Mouse (Mus musculus): ENCODE results near the gene Fuca1. TPM values are rescaled to one million over a fixed set of nuclear protein-coding genes. Genes with fewer than 3 reads are reported as not detected.

Fuca1 gene
- total RNA-seq, 2 experiments from 2014 or later: 39.3 to 122 TPM

DNA sequence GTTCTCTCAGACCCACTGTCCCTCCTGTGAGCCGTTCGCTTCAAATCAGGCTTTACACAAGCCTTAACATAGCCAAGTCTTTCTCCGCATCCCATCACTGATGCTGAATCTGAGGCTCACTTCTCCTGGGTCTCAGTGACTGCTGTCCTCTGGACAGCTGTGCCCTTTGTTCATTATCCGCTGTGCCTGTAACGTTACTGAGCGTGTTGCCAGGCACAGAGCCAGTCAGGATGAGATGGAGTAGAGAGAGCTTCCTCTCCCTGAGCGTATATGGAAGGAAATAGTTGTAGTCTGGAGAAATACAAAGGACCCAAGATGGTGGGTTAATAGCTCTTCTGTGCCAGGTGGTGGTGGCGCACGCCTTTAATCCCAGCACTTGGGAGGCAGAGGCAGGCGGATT is 28.9 kb downstream of the Fuca1 start:
- no peak for ATAC-seq (replicated peaks; ENCODE audit: poor library complexity)

DNA sequence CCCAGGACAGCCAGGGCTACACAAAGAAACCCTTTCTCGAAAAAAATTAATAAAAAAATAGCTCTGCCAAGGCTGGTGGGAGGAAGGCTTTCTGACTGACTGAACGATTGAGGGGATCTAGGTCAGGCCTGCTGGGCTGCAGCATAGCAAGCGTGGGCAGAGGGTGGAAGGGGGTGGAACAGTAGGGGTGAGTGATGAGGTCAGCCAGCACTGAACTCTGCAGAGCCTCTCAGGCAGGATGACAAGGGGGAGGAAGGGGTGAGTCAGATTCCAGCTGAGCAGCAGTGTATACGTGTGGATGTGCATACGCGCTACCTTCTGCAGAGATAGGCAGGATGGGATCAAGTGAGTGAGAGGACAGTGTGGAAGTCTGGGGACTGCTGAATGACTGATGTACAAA is 29.4 kb downstream of the Fuca1 start:
- no peak for ATAC-seq (replicated peaks; ENCODE audit: poor library complexity)

DNA sequence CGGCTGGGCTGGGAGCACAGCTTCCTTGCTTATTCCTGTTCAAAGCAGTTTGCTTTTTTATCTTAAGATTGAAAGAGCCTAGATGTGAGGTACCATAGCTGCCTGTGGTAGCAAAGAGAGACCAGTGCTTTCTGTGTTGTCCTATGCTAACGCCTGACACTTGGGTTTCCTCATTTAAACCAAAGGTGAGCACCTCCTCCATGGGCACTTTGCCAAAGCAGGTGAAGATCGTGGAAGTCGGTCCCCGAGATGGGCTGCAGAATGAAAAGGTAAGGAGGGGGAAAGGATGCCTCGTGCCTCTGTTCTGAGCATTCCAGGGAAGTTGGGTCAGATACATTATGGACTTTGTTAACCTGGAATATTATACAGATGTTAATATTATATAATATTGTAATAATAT is 29.8 kb downstream of the Fuca1 start:
- ATAC-seq (replicated peaks; ENCODE audit: poor library complexity): no peak

DNA sequence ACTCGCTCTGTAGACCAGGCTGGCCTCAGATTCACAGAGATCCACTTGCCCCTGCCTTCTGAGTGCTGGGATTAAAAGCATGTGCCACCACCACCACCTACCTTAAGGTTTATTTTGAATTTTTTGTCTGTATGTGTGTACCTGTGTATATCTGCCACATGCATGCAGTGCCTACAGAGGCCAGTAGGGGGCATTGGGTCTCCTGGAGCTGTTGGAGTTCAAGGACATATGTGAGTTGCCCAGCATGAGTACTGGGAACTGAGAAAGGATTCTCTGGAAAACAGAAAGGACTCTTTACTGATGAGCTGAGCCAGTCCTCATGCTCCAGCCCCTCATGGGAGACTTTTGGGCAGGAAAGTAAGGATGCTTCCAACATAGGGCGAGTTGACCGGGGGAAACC is 31.0 kb downstream of the Fuca1 start:
- no peak for ATAC-seq (replicated peaks; ENCODE audit: poor library complexity)

DNA sequence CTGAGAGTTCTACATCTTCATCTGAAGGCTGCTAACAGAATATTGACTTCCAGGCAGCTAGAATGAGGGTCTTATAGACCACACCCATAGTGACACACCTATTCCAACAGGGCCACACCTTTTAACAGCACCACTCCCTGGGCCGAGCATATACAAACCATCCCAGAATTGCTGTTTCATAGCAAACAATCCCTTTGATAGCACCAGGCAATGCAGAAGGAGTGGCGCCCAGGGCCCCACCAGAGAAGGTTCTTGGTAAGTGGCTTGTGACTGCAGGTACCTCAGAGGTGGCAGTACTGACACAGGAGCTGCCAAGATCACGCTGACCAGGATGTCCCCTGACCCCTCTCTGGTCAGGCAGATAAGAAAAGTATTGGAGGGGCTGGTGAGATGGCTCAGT is 32.6 kb downstream of the Fuca1 start:
- ATAC-seq (replicated peaks; ENCODE audit: poor library complexity): no peak

DNA sequence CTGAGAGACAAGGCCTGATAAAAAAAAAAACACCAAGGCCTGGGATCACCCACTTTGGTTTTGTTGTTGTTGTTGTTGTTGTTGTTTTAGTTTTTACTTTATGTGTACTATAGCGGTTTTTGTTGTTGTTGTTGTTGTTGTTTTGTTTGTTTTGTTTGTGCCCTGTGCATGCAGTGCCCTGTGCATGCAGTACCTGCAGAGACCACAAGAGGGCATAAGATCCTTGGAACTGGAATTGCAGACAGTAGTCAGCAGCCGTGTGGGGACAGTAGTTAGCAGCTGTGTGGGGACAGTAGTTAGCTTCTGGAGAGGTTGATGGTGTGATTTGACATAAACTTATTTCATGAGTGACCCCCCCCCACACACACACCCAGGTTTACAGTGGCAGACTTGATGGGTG is 33.7 kb downstream of the Fuca1 start:
- ATAC-seq (replicated peaks; ENCODE audit: poor library complexity): peak; percentile 95

DNA sequence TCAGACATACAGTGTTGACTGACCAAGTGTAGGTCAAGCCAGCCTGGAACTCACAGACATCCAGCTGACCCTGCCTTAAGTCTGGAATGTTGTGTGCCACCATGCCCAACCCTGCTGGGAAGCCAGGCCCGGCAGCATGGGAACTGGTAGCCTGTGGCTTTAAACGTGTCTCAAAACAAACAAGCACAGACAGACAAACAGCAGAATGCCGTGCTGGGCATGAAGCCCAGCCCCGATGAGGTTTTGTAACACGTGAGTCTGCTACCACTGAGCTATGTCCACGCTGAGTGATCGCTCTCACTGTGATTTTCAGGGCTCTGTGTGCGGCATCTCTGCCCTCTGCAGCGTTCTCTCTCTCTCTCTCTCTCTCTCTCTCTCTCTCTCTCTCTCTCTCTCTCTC is 35.4 kb downstream of the Fuca1 start:
- no peak for ATAC-seq (replicated peaks; ENCODE audit: poor library complexity)

DNA sequence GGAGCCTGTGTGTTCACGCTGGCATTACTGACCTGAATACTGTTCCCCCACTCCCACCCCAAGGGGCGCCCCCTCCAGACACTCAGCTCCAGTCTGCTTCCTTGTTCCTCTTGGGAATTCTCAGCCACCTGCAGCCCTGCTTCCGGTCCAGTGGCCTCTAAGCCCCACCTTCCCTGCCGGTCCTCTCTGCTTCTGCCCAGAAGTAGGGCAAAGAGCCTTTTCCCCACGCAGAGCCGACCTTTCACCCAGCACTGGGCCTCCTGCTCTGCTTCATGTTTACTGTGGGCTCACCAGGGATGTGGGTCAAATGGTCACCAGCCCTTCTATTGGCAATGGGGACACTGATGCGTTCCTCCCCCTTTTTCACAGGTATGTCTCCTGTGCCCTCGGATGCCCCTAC is 37.8 kb downstream of the Fuca1 start:
- ATAC-seq (replicated peaks; ENCODE audit: poor library complexity): no peak

DNA sequence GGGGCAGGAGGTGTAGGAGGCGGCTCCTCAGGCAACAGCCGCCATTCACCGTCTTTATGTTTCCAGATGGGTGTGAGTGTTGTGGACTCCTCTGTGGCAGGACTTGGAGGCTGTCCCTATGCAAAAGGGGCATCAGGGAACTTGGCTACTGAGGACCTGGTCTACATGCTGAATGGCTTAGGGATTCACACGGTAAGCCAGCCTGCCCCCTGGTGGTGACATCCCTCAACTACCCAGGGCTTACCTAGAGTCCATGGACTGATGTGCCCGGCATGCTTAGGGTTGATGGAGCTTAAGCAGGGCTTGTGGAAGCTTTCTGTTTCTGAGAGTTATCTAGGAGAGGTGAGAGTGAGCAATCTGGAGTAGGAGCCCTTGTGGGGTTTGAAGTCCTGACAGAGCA is 40.2 kb downstream of the Fuca1 start:
- peak; percentile 59 for ATAC-seq (replicated peaks; ENCODE audit: poor library complexity)

DNA sequence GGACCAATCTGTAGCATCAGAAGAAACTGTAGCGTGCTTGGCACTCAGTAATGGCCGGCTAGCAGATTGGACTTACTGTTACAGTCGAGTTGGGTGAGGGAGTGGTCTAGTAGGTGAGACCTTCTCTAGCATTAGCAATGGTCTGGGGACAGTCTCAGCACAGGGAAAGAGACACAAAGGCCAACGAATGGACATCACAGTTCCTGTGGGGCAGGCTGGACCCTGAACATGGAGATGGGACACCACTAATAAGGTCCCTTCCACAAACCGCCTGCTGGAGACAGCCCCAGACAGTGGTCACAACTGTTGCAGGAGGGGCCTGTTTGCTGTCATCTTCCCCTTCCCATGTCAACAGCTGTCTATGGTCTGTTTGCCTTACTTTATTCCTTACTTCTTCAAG is 41.2 kb downstream of the Fuca1 start:
- ATAC-seq (replicated peaks; ENCODE audit: poor library complexity): no peak

DNA sequence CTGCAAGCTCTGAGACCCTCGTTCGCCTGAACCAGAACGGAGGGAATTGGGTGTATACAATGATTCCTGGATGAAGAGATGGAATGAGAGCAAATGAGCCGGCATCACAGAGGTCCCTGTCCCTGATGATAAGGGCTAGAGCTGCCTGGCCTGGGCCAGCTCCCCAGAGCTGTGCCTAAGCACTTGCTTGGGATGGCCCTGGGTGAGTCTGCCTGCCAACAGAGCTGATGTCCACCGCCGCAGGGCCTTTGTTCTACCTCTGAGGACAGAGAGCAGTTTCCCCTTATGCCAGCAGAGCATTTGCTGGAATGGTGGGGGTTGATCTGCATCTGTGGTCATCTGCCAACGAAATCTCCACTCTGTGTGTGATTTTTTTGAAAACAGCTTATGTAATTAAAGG is 41.7 kb downstream of the Fuca1 start:
- no peak for ATAC-seq (replicated peaks; ENCODE audit: poor library complexity)

DNA sequence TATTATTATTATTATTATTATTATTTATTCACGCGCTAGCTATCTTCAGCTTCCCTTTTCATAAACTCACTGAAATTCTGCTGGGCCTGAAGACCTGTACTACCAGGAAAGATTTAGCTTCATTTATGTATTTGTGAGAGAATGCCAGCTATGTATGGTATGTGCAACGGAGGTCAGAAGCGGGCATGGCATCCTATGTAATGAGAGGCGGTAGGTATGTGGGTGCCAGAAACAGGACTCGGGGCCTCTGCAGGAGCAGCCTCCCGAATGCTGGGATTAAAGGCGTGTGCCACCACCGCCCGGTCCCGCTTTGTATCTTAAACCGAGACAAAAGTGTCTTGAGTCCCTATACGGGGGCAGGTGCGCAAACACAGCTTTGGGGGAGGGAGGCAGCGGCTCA is 42.4 kb downstream of the Fuca1 start:
- ATAC-seq (replicated peaks; ENCODE audit: poor library complexity): no peak

DNA sequence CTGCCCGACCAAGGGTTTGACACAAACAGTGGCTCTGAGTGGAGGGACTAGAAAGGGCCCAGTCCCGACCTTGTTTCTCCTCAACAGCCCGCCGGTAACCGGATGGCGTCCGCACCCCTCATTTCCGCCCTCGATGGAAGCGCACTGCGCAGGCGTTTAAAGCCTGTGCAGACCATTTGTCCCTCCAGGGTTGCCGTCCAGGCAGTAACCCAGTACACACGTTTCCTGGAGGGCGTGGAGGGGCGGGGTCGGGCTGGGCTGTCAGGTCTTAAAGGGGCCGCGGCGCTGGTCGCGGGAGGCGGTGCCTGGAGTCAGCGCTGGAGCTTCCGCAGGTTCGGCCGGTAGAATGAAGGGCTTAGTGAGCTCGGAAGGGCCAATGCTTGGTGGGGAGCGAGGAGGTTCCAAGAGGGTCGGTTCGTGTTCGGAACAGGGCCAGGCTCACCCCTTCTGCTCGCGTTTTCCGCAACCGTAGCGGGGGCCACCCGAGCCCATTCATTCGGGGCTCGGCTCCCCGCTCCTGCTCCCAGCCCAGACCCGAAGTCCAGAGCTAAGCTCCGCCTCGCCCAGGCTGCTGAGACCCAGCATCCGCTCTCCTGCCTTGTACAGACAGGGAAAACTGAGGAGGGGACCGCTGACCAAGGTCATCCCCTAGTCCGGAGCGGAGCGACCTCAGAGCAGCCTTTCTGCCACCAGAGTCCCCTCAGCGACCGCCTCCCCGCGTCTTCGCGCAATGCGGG is 43.1 kb downstream of the Fuca1 start, which contains the start of gene Gale:
TSS of gene Gale (plus strand) at position 271 of the 737 bp plus-strand sequence.
- ATAC-seq (replicated peaks; ENCODE audit: poor library complexity): peak; percentile 85

DNA sequence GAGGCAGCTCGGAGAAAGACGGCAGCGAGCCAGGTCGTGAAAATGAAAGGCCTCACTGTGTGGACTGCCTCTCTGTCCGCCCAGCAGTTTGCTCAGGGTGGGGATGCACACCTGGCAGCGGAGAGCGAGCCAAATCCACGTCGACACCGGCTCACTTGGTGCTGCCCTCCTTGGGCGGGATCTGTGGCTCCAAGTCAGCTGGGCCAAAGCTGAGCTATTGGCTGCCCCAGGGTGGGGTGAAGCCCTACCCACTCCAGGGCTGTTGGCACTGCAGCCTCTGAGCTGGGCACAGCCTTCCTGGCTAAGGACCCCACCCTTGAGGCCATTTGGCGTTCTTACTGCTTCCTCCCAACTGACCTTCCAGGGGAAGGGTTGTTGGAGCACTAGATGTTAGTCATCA is 43.9 kb downstream of the Fuca1 start:
- ATAC-seq (replicated peaks; ENCODE audit: poor library complexity): peak; percentile 53

DNA sequence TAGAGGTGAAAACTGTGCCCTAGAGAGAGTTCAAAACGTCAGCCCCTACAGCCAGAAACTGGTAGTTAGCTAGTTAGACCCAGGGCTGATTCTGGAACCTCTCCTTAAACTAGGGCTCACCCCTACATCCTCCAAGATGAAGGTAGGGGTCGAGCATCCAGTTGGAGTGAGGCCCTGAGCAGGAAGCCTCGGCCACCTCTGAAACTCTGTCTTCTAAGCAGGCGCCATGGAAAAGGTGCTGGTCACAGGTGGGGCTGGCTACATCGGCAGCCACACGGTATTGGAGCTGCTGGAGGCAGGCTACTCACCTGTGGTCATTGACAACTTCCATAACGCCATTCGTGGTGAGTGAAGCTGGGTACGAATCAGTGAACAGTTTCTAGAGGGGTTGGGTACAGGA is 44.6 kb downstream of the Fuca1 start:
- ATAC-seq (replicated peaks; ENCODE audit: poor library complexity): no peak

DNA sequence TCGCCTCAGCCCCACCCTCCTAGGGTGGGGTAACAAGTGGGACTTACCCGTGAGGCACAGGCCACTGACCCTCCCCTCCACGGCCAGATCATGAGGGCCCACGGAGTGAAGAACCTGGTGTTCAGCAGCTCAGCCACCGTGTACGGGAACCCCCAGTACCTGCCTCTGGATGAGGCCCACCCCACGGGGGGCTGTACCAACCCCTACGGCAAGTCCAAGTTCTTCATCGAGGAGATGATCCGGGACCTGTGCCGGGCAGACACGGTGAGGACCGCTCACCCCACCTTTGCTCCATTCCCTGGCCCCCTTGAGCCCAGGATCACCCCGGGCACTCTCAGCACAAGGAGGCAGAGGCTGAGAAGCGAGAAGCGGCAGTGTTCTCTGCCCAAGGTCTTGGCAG is 45.7 kb downstream of the Fuca1 start:
- ATAC-seq (replicated peaks; ENCODE audit: poor library complexity): no peak

DNA sequence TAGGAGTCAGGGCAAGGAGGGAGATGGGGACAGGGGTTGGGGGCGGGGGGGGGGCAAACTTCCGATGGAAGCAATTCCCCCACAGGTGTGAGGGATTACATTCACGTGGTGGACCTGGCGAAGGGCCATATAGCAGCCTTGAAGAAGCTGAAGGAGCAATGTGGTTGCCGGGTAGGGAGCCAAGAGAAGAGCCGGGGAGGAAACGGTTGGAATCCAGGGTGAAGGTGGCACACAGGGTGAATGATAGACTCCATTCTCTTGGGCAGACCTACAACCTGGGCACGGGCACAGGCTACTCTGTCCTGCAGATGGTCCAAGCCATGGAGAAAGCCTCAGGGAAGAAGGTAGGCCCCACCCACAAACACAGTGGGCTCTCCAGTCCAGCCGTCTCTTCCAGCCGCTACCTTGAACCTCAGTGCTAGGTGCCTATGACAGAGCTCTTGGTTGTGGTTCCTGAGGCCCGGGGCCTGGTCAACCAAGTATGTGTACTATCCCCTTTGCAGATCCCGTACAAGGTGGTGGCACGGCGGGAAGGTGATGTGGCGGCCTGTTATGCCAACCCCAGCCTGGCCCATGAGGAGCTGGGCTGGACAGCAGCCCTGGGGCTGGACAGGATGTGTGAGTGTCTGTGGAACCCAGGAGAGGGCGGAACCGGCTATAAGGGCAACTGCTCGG is 46.7 kb downstream of the Fuca1 start:
- ATAC-seq (replicated peaks; ENCODE audit: poor library complexity): no peak

DNA sequence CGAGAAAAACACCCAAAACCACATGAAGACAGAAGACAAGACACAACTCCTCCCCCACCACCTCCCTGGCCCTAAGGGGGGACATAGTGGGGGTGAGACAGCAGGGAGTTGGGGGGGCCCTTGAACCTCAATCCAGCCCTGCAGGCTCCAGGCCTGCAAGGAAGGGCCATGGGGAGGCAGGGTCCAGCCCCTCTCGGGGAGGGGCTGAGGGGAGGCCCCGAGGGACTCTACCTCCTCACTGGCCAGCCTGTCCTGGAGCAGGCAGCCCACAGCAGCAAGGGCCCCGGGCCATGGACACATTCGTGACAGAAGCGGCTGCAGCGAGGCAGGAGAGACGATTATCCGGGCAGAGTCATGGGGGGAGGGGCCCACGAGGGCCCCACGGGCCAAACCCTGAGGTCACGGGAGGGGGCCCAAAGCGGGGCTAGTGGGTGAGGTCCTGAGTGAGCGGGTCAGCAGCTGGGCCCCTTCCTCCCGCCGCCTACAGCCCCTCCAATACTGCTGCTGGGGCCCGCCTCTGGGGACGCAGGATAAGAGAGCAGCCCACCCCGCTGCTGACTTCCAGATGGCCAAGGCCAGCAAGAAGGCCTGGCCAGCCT is 47.8 kb downstream of the Fuca1 start:
- ATAC-seq (replicated peaks; ENCODE audit: poor library complexity): no peak

DNA sequence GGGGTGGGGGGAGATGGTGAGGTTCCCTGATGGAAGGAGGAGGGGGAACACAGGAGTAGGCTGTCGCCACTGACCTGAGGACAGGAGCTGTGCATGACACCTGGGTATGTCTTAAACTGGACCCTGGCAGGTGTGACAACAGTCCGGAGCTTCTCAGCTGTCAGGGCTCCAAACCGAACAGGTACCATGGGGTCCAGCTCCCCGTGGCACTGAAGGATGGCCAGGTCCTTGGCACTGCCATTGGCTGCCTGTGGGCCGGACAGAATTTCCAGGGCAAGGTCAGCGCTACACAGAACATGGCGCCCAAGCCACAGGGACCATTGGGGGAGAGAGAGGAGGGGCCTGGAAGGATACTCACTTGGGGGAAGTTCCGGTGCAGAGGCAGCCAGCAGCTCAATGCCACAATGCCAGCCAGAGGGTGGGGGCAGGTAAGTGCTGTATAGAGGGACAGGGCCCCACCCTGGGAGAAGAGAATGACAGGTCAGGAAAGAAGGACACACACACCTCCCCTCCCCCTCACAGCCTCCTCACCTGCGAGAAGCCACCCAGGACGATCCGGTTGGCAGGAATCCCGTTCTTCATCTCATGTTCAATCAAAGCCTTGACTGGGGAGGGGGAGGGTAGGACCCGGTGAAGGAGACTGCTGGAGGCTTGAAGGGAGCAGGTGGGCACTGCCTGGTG is 48.7 kb downstream of the Fuca1 start:
- no peak for ATAC-seq (replicated peaks; ENCODE audit: poor library complexity)

DNA sequence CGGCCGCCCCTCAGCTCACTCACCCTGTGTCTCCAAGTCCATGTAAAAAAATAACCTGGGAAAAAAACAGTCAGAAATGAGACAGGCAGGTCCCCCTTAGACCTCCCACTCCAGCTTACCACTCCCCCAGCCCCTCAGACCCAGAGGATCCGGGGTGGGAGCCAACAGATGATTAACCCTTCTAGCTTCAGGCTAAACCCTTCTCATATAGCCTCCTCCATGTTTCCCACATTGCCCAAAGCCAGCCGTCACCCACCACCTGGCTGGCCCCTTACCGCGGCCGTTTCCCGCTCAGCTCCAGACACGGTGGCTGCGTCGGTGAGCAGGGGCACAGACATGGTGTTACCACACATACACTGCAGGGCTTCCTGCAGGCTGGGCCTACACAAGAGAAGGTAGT is 50.0 kb downstream of the Fuca1 start:
- no peak for ATAC-seq (replicated peaks; ENCODE audit: poor library complexity)

DNA sequence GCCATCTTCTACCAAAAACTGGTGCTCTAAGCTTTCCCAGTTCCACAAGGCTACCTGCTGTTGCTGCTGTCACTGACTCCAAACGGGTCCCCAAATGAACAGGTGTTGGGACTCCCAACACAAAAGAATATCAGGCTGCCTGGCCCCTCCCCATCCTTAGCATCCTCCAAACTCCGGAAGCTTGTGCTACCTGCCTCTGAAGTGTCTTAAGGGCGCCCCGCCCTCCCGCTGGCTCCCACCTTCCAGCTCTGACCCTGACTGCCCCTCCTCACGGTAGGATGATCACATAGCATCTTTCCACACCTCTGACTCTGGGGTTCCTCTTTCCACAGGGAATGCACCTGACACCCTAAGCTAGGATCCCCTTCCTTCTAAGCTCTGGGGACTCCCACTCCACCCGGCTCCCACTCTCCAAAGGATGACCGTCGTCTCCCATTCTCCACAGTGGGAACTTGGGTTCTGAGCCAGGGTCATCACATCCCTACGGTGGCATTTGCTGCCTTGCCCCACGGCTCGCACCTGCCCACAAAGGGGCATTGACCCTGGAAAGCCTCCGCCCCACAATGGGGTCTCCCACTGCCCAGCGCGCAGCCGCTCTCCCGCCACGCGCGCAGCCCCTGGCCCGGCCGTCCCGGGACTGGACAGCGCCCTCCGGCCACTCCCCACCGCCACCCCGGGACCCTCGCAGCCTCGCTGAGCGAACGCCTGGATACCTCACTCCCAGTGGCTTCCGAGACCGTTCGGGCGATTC is 51.4 kb downstream of the Fuca1 start:
- peak; percentile 57 for ATAC-seq (replicated peaks; ENCODE audit: poor library complexity)
